Mouse (Mus musculus): ENCODE data around the gene Ptpra. TPM values are rescaled to one million over a fixed set of nuclear protein-coding genes. Genes with fewer than 3 reads are reported as not detected.
"Not testable (repeated sequence)": the region's sequence is repeated elsewhere in the genome, so short reads cannot be mapped to it uniquely, and the experiment has no call there.

Ptpra gene
- polyA plus RNA-seq, 1 experiment: 77.6 TPM

DNA sequence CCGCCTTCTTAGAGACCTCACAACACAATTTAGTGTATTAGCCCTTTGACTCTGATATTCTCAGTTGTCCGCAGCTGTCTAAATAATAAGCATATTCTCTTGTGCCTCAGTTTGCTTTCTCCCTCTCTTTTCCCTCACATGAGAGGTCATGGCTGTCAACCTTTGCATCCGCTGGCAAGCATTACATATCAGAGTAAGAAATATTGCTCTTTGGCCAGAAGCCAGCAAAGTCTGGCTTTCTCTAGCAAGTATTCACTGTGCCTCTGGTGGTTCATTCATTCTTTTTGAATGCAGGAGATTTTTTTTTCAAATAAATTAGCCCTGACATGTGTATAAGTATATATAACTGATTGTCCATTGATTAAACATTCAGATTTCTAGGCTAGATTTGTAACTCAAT is 49.5 kb downstream of the Ptpra start:
- no peaks in the 10 kb centered on the region for H3K27me3 ChIP-seq (ENCODE audit: control insufficient read depth, insufficient read depth, low read length, poor library complexity, severe bottlenecking)
- no peaks in the 10 kb centered on the region for H3K4me1 ChIP-seq (ENCODE audit: control insufficient read depth, insufficient read depth, low read length)
- no peak overlapping the region for H3K27ac ChIP-seq (ENCODE audit: insufficient read depth, low read length)
- H3K9ac ChIP-seq (ENCODE audit: low read depth, poor library complexity, severe bottlenecking): no peak overlapping the region
- TF ChIP-seq CTCF (IDR thresholded peaks at IDR 0.05; ENCODE audit: low read depth, low read length) (no peak), POLR2A (IDR thresholded peaks at IDR 0.05; ENCODE audit: insufficient read depth, low read length) (no peak)
- no peaks in the 10 kb centered on the region for H3K9me3 ChIP-seq (replicated peaks; ENCODE audit: control insufficient read depth, insufficient read depth, low read length, poor library complexity, severe bottlenecking)
- no peaks in the 10 kb centered on the region for H3K36me3 ChIP-seq (ENCODE audit: control insufficient read depth, insufficient read depth, low read length, poor library complexity, severe bottlenecking)
- no peak overlapping the region for H3K4me3 ChIP-seq (ENCODE audit: low read depth, low read length)

DNA sequence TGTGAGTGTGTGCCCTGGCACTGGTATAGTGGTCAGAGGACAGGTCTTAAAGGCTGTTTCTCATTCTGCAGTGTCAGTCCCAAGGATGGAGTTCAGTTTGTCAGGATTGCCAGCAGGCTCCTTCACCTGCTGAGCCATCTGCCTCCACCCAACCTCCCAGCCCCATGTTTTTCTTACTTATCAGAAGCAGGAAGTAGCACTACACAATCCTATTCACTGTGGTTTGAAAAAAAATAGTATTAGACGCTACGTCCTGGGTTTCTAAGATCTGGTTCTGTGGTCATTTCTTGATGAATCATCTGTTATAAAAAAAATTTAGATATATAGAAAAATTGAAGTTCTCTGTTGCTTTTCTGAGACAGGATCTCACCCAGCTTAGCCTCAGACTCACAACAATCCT is 51.5 kb downstream of the Ptpra start:
- no peaks in the 10 kb centered on the region for H3K4me1 ChIP-seq (ENCODE audit: control insufficient read depth, insufficient read depth, low read length)
- H3K36me3 ChIP-seq (ENCODE audit: control insufficient read depth, insufficient read depth, low read length, poor library complexity, severe bottlenecking): no peaks in the 10 kb centered on the region
- H3K27ac ChIP-seq (ENCODE audit: insufficient read depth, low read length): no peak overlapping the region
- H3K27me3 ChIP-seq (ENCODE audit: control insufficient read depth, insufficient read depth, low read length, poor library complexity, severe bottlenecking): no peaks in the 10 kb centered on the region
- H3K9me3 ChIP-seq (replicated peaks; ENCODE audit: control insufficient read depth, insufficient read depth, low read length, poor library complexity, severe bottlenecking): no peaks in the 10 kb centered on the region
- H3K9ac ChIP-seq (ENCODE audit: low read depth, poor library complexity, severe bottlenecking): no peak overlapping the region
- H3K4me3 ChIP-seq (ENCODE audit: low read depth, low read length): no peak overlapping the region
- TF ChIP-seq POLR2A (IDR thresholded peaks at IDR 0.05; ENCODE audit: insufficient read depth, low read length) (no peak), CTCF (IDR thresholded peaks at IDR 0.05; ENCODE audit: low read depth, low read length) (no peak), EP300 (IDR thresholded peaks at IDR 0.05; ENCODE audit: insufficient read depth, low read depth, low read length) (no peak)

- H3K9ac ChIP-seq (ENCODE audit: low read depth, poor library complexity, severe bottlenecking); H3K36me3 ChIP-seq (ENCODE audit: control insufficient read depth, insufficient read depth, low read length, poor library complexity, severe bottlenecking); H3K9me3 ChIP-seq (replicated peaks; ENCODE audit: control insufficient read depth, insufficient read depth, low read length, poor library complexity, severe bottlenecking); H3K27ac ChIP-seq (ENCODE audit: insufficient read depth, low read length); H3K4me1 ChIP-seq (ENCODE audit: control insufficient read depth, insufficient read depth, low read length); H3K27me3 ChIP-seq (ENCODE audit: control insufficient read depth, insufficient read depth, low read length, poor library complexity, severe bottlenecking); H3K4me3 ChIP-seq (ENCODE audit: low read depth, low read length): not testable (repeated sequence)
Observed at GRCm38 (mm10) chr2:130511616-130512015, 61.5 kb downstream of the Ptpra start.

- H3K27me3 ChIP-seq (ENCODE audit: control insufficient read depth, insufficient read depth, low read length, poor library complexity, severe bottlenecking): no peaks in the 10 kb centered on the region
- H3K4me1 ChIP-seq (ENCODE audit: control insufficient read depth, insufficient read depth, low read length): no peaks in the 10 kb centered on the region
- no peaks in the 10 kb centered on the region for H3K36me3 ChIP-seq (ENCODE audit: control insufficient read depth, insufficient read depth, low read length, poor library complexity, severe bottlenecking)
- H3K9me3 ChIP-seq (replicated peaks; ENCODE audit: control insufficient read depth, insufficient read depth, low read length, poor library complexity, severe bottlenecking): no peaks in the 10 kb centered on the region
- no peak overlapping the region for H3K9ac ChIP-seq (ENCODE audit: low read depth, poor library complexity, severe bottlenecking)
- H3K27ac ChIP-seq (ENCODE audit: insufficient read depth, low read length): no peak overlapping the region
- TF ChIP-seq POLR2A (IDR thresholded peaks at IDR 0.05; ENCODE audit: insufficient read depth, low read length) (no peak), CTCF (IDR thresholded peaks at IDR 0.05; ENCODE audit: low read depth, low read length) (no peak), EP300 (IDR thresholded peaks at IDR 0.05; ENCODE audit: insufficient read depth, low read depth, low read length) (no peak)
- no peak overlapping the region for H3K4me3 ChIP-seq (ENCODE audit: low read depth, low read length)
Observed at GRCm38 (mm10) chr2:130513907-130514306, 63.8 kb downstream of the Ptpra start.

DNA sequence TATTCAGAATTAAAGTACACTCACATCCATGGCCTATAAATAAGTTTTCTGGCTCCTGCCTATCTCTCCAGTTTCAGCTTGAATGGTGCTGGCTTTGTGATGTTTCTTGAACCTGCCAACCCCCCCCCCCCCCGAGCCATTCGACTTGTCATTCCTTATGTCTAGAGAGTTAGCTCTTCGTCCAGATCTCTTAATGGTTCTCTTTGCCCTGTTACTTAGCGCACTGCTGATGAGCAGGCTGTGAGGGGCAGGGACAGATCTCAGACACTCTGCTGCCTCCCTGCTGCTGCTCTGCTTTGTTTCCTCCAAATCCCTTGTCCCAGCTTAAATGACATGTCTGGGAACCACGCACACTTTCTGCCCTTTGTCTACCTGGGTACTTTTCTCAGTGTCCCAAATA is 65.7 kb downstream of the Ptpra start:
- Histone ChIP-seq H3K36me3 (ENCODE audit: control insufficient read depth, insufficient read depth, low read length, poor library complexity, severe bottlenecking) (no peaks in the 10 kb centered on the region), H3K4me1 (ENCODE audit: control insufficient read depth, insufficient read depth, low read length) (no peaks in the 10 kb centered on the region), H3K9me3 (replicated peaks; ENCODE audit: control insufficient read depth, insufficient read depth, low read length, poor library complexity, severe bottlenecking) (no peaks in the 10 kb centered on the region), H3K27ac (ENCODE audit: insufficient read depth, low read length) (no peak overlapping the region), H3K9ac (ENCODE audit: low read depth, poor library complexity, severe bottlenecking) (no peak overlapping the region), H3K4me3 (ENCODE audit: low read depth, low read length) (no peak overlapping the region), H3K27me3 (ENCODE audit: control insufficient read depth, insufficient read depth, low read length, poor library complexity, severe bottlenecking) (no peaks in the 10 kb centered on the region)
- TF ChIP-seq POLR2A (IDR thresholded peaks at IDR 0.05; ENCODE audit: insufficient read depth, low read length) (no peak), CTCF (IDR thresholded peaks at IDR 0.05; ENCODE audit: low read depth, low read length) (no peak), EP300 (IDR thresholded peaks at IDR 0.05; ENCODE audit: insufficient read depth, low read depth, low read length) (no peak)

DNA sequence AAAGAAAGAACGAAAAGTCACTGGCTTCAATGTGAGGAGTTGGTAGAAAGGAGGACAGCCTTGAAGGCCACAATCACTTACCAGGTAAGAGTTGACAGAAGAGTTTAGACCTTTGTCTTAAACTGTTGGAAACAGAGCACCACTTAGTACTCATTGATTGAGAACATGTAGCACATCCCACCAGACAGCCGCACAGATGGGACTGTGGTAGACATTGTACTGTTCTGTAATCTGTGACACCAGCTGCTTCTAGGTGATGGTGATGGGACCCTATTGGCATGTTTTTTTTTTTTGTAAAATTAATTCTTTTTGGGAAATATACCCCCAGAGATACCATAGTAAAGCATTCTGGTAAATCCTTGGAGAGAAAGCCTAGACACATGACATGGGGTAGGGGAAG is 71.8 kb downstream of the Ptpra start:
- H3K9me3 ChIP-seq (replicated peaks; ENCODE audit: control insufficient read depth, insufficient read depth, low read length, poor library complexity, severe bottlenecking): no peaks in the 10 kb centered on the region
- 0 out of 2 replicates have a peak, but pooled peaks cover 2% of the 10 kb centered on the region for H3K36me3 ChIP-seq (ENCODE audit: control insufficient read depth, insufficient read depth, low read length, poor library complexity, severe bottlenecking)
- no peaks in the 10 kb centered on the region for H3K4me1 ChIP-seq (ENCODE audit: control insufficient read depth, insufficient read depth, low read length)
- no peak overlapping the region for H3K9ac ChIP-seq (ENCODE audit: low read depth, poor library complexity, severe bottlenecking)
- H3K27ac ChIP-seq (ENCODE audit: insufficient read depth, low read length): no peak overlapping the region
- TF ChIP-seq CTCF (IDR thresholded peaks at IDR 0.05; ENCODE audit: low read depth, low read length): no peak
- no peak for TF ChIP-seq POLR2A (IDR thresholded peaks at IDR 0.05; ENCODE audit: insufficient read depth, low read length)
- no peak for TF ChIP-seq EP300 (IDR thresholded peaks at IDR 0.05; ENCODE audit: insufficient read depth, low read depth, low read length)
- no peak overlapping the region for H3K4me3 ChIP-seq (ENCODE audit: low read depth, low read length)
- no peaks in the 10 kb centered on the region for H3K27me3 ChIP-seq (ENCODE audit: control insufficient read depth, insufficient read depth, low read length, poor library complexity, severe bottlenecking)

DNA sequence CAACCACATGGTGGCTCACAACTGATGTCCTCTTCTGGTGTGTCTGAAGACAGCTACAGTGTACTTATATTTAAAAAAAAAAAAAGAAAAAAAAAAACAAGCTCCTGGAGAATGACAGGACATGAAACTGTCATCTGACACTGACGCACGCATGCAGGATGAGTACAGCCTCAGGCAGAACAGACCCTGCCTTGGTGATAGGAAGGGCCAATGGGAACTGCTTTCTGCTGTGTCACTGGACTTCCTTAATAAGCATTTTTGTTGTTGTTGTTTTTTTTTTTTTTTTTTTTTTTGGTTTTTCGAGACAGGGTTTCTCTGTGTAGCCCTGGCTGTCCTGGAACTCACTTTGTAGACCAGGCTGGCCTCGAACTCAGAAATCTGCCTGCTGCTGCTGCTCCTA is 75.4 kb downstream of the Ptpra start:
- H3K27me3 ChIP-seq (ENCODE audit: control insufficient read depth, insufficient read depth, low read length, poor library complexity, severe bottlenecking); H3K9me3 ChIP-seq (replicated peaks; ENCODE audit: control insufficient read depth, insufficient read depth, low read length, poor library complexity, severe bottlenecking); H3K36me3 ChIP-seq (ENCODE audit: control insufficient read depth, insufficient read depth, low read length, poor library complexity, severe bottlenecking); H3K9ac ChIP-seq (ENCODE audit: low read depth, poor library complexity, severe bottlenecking); H3K4me1 ChIP-seq (ENCODE audit: control insufficient read depth, insufficient read depth, low read length); H3K27ac ChIP-seq (ENCODE audit: insufficient read depth, low read length); H3K4me3 ChIP-seq (ENCODE audit: low read depth, low read length): not testable (repeated sequence)

Data from ES-Bruce4 (cell line).